Mouse (Mus musculus) myocyte (in vitro differentiated cells): ENCODE data around the gene Mknk1.

Source experiments
- CEBPB ChIP-seq: IDR thresholded peaks from 2 replicates; pipeline ENCODE4 v1.6.1; 2011; ENCODE audit warnings: mild to moderate bottlenecking, moderate library complexity; ENCODE audit not compliant: poor library complexity, insufficient read depth, severe bottlenecking
- MAX ChIP-seq: IDR thresholded peaks from one replicate; pipeline ENCODE4 v1.6.1; 2011; ENCODE audit warnings: low read depth, mild to moderate bottlenecking, control low read depth
- MYOG ChIP-seq, 3 experiments: IDR thresholded peaks; one replicate each; pipeline ENCODE4 v1.6.1; 2011; ENCODE audit warnings: control low read depth in 2 of 3, low read depth in 2 of 3, mild to moderate bottlenecking in 2 of 3; ENCODE audit not compliant: insufficient read length in 2 of 3, control insufficient read depth in 1 of 3, insufficient read depth in 1 of 3
- POLR2A ChIP-seq: IDR thresholded peaks from one replicate; pipeline ENCODE4 v1.6.1; 2011; ENCODE audit warnings: low read depth, mild to moderate bottlenecking, control low read depth, moderate library complexity; ENCODE audit not compliant: insufficient read length
- POLR2AphosphoS2 ChIP-seq: IDR thresholded peaks from one replicate; pipeline ENCODE4 v1.6.1; 2011; ENCODE audit warnings: low read depth, control low read depth; ENCODE audit not compliant: insufficient read length
- REST ChIP-seq: IDR thresholded peaks from one replicate; pipeline ENCODE4 v1.6.1; 2011; ENCODE audit warnings: mild to moderate bottlenecking, control low read depth, moderate library complexity; ENCODE audit not compliant: insufficient read depth, insufficient read length
- SRF ChIP-seq: IDR thresholded peaks from one replicate; pipeline ENCODE4 v1.6.1; 2011; ENCODE audit warnings: low read depth; ENCODE audit not compliant: control insufficient read depth, insufficient read length
- TCF12 ChIP-seq: IDR thresholded peaks from one replicate; pipeline ENCODE4 v1.6.1; 2011; ENCODE audit warnings: mild to moderate bottlenecking, control low read depth; ENCODE audit not compliant: poor library complexity, insufficient read depth, severe bottlenecking
- USF1 ChIP-seq: IDR thresholded peaks from one replicate; pipeline ENCODE4 v1.6.1; 2011; ENCODE audit warnings: low read depth, mild to moderate bottlenecking, control low read depth, moderate library complexity

GRCm38 (mm10) chr4:115831221-115831620, 7.8 kb upstream of the Mknk1 start:
- TF ChIP-seq POLR2A (no peak), POLR2AphosphoS2 (no peak), MYOG (IDR thresholded peaks at IDR 0.05; ENCODE audit: control insufficient read depth in 1 of 3, insufficient read depth in 1 of 3, insufficient read length in 2 of 3, low read depth in 2 of 3) (no peak), SRF (no peak), MAX (no peak), CEBPB (no peak), USF1 (no peak), TCF12 (no peak), REST (no peak)
